Mouse (Mus musculus) heart, embryonic 12.5 days (tissue): ENCODE results near the gene Gda. TPM values are rescaled to one million over a fixed set of nuclear protein-coding genes. Genes with fewer than 3 reads are reported as not detected.

Experiments used
- ATAC-seq: fragments of 200-750 bp; cut with Nextera tagmentation; 2 replicates; pipeline ENCODE4 v1.8.0; 2017; ENCODE audit warnings: moderate TSS enrichment, moderate library complexity; ENCODE audit not compliant: insufficient number of reproducible peaks, low FRiP score
- H3K27ac ChIP-seq: fragments of 300-500 bp; sonication (generic); 2 replicates; pipeline ENCODE4 v1.5.1; 2016; ENCODE audit warnings: mild to moderate bottlenecking, moderate library complexity; ENCODE audit not compliant: poor library complexity, severe bottlenecking
- H3K27me3 ChIP-seq: fragments of 300-500 bp; sonication (generic); replicated peaks from 2 replicates; pipeline ENCODE4 v1.6.1; 2016; ENCODE audit warnings: mild to moderate bottlenecking, moderate library complexity
- H3K36me3 ChIP-seq: fragments of 300-500 bp; sonication (generic); 2 replicates; pipeline ENCODE4 v1.6.1; 2016; ENCODE audit warnings: mild to moderate bottlenecking, moderate library complexity
- H3K4me1 ChIP-seq: fragments of 300-500 bp; sonication (generic); replicated peaks from 2 replicates; pipeline ENCODE4 v1.6.1; 2016; ENCODE audit warnings: mild to moderate bottlenecking
- H3K4me2 ChIP-seq: fragments of 300-500 bp; sonication (generic); 2 replicates; pipeline ENCODE4 v1.6.1; 2016; ENCODE audit warnings: mild to moderate bottlenecking, moderate library complexity
- H3K4me3 ChIP-seq: fragments of 300-500 bp; sonication (generic); 2 replicates; pipeline ENCODE4 v1.5.1; 2016; ENCODE audit warnings: mild to moderate bottlenecking
- H3K9ac ChIP-seq: fragments of 300-500 bp; sonication (generic); 2 replicates; pipeline ENCODE4 v1.6.1; 2016; ENCODE audit warnings: mild to moderate bottlenecking, moderate library complexity
- H3K9me3 ChIP-seq: fragments of 300-500 bp; sonication (generic); replicated peaks from 2 replicates; pipeline ENCODE4 v1.6.1; 2016; ENCODE audit warnings: mild to moderate bottlenecking, moderate library complexity
- WGBS: fragments of 180-500 bp; shearing (Covaris S2); methylation state at CpG from one replicate; pipeline ENCODE4 v1.1.7; 2016; 5-methylcytosine and 5-hydroxymethylcytosine counted together
- polyA plus RNA-seq: library from polyadenylated mRNA; unstranded; fragments of >200 nt; fragmentation: Nextera tagmentation; extraction: Ambion mirVana; gene quantifications from 2 replicates; pipeline ENCODE4 v1.2.1, GENCODE M21; 2016

Gda gene
- polyA plus RNA-seq, 1 experiment from 2014 or later: 0.15 TPM

DNA sequence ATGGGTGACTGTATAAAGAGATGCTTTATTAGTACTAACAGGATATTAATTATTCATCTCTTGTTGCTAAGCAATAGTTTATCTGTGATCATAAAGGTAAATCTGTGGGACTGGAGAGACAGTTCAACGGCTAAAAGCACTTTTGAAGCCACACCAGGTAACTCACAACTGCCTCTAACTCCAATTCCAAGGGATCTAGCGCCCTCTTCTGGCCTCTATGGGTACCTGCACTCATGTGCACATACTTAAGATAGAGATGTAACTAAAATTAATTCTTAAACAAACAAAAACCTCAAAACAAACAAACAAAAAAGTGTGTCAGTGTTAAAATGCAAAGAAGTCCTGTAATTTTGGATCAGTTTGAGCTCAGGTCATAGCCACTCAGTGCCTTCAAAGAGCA, 101.9 kb downstream of the Gda start:
- no peak for ATAC-seq
- Histone ChIP-seq H3K27ac (no peak overlapping the region), H3K9me3 (0 out of 2 replicates have a peak, but pooled peaks cover 2% of the 10 kb centered on the region), H3K36me3 (no peaks in the 10 kb centered on the region), H3K4me3 (no peak overlapping the region), H3K9ac (no peak overlapping the region), H3K4me2 (no peak overlapping the region), H3K27me3 (0 out of 2 replicates have a peak, but pooled peaks cover 3% of the 10 kb centered on the region), H3K4me1 (no peaks in the 10 kb centered on the region)
- 54% methylated on average over 2 of the region's 2 CpGs for WGBS

DNA sequence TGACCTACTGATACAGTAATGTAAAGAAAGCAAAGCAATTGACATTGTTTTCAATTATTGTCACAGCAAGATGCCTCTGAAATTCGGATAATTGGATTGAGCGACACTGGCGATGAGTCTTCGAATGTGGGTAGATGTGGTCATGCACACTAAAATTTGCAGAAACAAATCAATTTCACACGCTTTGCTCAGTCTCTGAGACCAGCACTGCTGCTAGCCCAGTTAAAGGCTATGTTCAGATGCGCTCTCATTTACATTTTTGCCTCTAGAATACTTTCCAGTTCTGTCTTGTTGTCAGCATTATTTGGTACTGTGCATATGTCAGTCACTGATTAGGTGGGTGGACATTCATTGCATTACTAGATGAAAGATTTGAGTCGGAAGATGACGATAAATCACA, 102.5 kb downstream of the Gda start:
- H3K27ac ChIP-seq: no peak overlapping the region
- H3K9me3 ChIP-seq: 0 out of 2 replicates have a peak, but pooled peaks cover 2% of the 10 kb centered on the region
- no peaks in the 10 kb centered on the region for H3K4me1 ChIP-seq
- no peaks in the 10 kb centered on the region for H3K36me3 ChIP-seq
- H3K27me3 ChIP-seq: 0 out of 2 replicates have a peak, but pooled peaks cover 3% of the 10 kb centered on the region
- no peak overlapping the region for H3K4me2 ChIP-seq
- H3K4me3 ChIP-seq: no peak overlapping the region
- 89% methylated on average over 8 of the region's 8 CpGs for WGBS
- H3K9ac ChIP-seq: no peak overlapping the region
- ATAC-seq: no peak

DNA sequence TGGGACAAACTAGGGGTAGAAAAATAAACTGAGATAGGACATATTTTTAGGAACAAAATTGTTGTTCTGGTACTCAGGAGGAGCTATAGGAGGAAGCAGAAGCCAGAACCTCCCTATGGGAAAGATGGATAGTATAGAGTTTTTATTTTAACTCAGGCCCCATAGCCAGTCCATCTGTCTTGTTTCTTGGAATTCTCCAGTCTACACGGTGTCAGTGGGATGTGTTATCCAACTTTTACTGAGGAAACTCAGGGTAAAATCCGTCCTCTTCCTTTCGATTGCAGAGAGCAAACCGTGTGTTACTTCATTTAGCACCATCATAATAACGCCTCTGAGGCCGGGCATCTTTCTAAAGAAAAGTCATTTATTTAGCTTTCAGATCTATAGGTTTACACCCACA, 104.1 kb downstream of the Gda start:
- H3K27ac ChIP-seq: no peak overlapping the region
- H3K4me2 ChIP-seq: no peak overlapping the region
- no peaks in the 10 kb centered on the region for H3K4me1 ChIP-seq
- no peak overlapping the region for H3K9ac ChIP-seq
- no peaks in the 10 kb centered on the region for H3K27me3 ChIP-seq
- no peak overlapping the region for H3K4me3 ChIP-seq
- 73% methylated on average over 6 of the region's 6 CpGs for WGBS
- H3K9me3 ChIP-seq: 0 out of 2 replicates have a peak, but pooled peaks cover 2% of the 10 kb centered on the region
- ATAC-seq: no peak
- no peaks in the 10 kb centered on the region for H3K36me3 ChIP-seq

DNA sequence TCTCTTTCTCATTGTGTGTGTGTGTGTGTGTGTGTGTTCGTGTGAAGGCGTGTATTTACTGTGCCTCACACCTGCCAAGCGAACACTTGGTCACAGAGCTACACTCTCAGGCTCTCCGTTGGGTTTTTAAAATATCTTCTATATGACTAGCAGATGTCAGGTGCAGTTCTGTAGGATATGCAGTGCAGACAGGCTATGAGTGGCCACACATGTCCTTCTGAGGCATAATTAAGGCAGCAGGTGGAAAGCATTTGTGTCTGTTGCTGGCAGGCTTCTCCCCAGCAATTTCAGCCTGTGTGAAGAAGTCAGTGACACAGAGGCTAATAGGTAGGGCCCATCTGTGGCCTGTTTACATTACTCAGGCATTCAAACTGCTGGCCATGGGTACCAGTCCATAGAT, 104.7 kb downstream of the Gda start:
- 84% methylated on average over 4 of the region's 4 CpGs for WGBS
- no peak for ATAC-seq
- H3K27ac ChIP-seq: no peak overlapping the region
- 0 out of 2 replicates have a peak, but pooled peaks cover 2% of the 10 kb centered on the region for H3K9me3 ChIP-seq
- no peaks in the 10 kb centered on the region for H3K36me3 ChIP-seq
- no peak overlapping the region for H3K4me3 ChIP-seq
- no peak overlapping the region for H3K4me2 ChIP-seq
- no peaks in the 10 kb centered on the region for H3K27me3 ChIP-seq
- no peak overlapping the region for H3K9ac ChIP-seq
- no peaks in the 10 kb centered on the region for H3K4me1 ChIP-seq

DNA sequence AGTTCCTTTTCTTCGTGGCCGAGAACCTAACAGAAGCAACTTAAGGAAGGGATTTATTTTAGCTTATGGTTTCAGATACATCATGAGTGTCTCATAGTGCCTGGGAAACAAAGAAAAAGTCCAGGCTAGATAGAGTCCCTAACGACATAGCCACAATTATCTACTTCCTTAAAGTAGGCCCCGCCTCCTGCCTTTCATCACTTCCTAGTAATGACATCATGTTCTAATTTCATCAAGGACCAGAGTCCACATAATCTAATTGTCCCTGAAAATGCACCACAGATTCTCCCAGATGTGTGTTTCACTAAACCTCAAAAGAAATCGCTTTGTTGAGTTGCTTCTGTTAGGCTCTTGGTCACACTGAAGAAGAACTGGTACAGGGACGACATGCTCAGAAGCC, 115.5 kb downstream of the Gda start:
- 78% methylated on average over 6 of the region's 6 CpGs for WGBS
- H3K4me3 ChIP-seq: no peak overlapping the region
- H3K27ac ChIP-seq: no peak overlapping the region
- H3K27me3 ChIP-seq: no peaks in the 10 kb centered on the region
- H3K9ac ChIP-seq: no peak overlapping the region
- H3K9me3 ChIP-seq: no peaks in the 10 kb centered on the region
- ATAC-seq: no peak
- no peaks in the 10 kb centered on the region for H3K36me3 ChIP-seq
- no peaks in the 10 kb centered on the region for H3K4me1 ChIP-seq
- H3K4me2 ChIP-seq: no peak overlapping the region

DNA sequence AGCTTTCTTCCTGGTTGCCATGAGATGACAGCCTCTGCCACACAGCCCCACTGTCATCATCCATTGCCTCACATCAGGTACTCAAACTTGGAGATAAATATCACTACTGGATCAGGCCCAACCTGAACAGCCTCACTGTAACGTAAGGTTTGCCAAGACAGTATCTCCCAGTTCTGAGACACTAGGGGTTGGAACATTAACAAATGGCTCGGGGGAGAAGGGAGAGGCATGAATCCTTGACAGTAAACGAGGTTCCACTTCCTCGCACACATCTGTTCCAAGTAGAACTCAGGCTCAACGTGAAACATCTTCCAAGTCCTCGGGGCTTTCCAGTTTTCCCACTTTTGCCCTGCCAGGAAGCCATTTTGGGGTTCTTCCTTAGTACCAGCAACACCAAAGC, 123.6 kb downstream of the Gda start:
- Histone ChIP-seq H3K4me2 (no peak overlapping the region), H3K9me3 (0 out of 2 replicates have a peak, but pooled peaks cover 2% of the 10 kb centered on the region), H3K36me3 (no peaks in the 10 kb centered on the region), H3K27ac (no peak overlapping the region), H3K9ac (no peak overlapping the region), H3K27me3 (no peaks in the 10 kb centered on the region), H3K4me3 (no peak overlapping the region), H3K4me1 (no peaks in the 10 kb centered on the region)
- WGBS: 79% methylated on average over 6 of the region's 6 CpGs
- ATAC-seq: no peak

DNA sequence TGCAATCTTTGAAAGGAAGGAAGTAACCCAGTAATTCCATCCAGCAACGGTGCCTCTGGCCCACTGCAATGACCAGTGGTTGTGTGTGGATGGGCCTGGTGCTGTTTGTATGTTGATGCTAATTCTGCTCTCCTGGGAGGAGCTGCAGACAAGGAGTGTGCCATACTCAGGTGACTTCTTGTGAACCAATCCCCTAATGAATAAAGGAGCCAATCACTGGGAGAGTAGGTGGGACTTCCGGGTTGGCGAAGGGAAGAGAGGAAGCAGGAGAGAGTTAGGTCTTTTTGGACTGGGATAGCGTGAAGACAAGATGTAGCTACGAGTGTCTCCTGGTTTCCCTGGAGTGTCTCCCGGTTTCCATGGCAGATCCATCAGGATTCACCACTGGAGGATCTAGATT, 126.6 kb downstream of the Gda start:
- H3K4me1 ChIP-seq: no peaks in the 10 kb centered on the region
- no peaks in the 10 kb centered on the region for H3K27me3 ChIP-seq

More for the DNA sequence above, 126.6 kb downstream of the Gda start:
- WGBS: 82% methylated on average over 6 of the region's 6 CpGs
- Histone ChIP-seq H3K36me3 (no peaks in the 10 kb centered on the region), H3K4me3 (no peak overlapping the region), H3K9me3 (0 out of 2 replicates have a peak, but pooled peaks cover 2% of the 10 kb centered on the region), H3K9ac (no peak overlapping the region), H3K4me2 (no peak overlapping the region), H3K27ac (no peak overlapping the region)
- ATAC-seq: no peak

Other genes with a start within 250 kb of the Gda start
- 118 and 123 TPM in 2 replicates for gene Zfand5, start 201.2 kb downstream of the Gda start, polyA plus RNA-seq
- 37.4 and 37.5 TPM in 2 replicates for gene 1110059E24Rik, start 179.5 kb upstream of the Gda start, polyA plus RNA-seq
- gene Abhd17b, start 179.7 kb upstream of the Gda start, polyA plus RNA-seq: 26.0 and 26.4 TPM in 2 replicates